Comparison of ENCODE assay signal across 7 mouse cellular contexts in the genomic region with DNA sequence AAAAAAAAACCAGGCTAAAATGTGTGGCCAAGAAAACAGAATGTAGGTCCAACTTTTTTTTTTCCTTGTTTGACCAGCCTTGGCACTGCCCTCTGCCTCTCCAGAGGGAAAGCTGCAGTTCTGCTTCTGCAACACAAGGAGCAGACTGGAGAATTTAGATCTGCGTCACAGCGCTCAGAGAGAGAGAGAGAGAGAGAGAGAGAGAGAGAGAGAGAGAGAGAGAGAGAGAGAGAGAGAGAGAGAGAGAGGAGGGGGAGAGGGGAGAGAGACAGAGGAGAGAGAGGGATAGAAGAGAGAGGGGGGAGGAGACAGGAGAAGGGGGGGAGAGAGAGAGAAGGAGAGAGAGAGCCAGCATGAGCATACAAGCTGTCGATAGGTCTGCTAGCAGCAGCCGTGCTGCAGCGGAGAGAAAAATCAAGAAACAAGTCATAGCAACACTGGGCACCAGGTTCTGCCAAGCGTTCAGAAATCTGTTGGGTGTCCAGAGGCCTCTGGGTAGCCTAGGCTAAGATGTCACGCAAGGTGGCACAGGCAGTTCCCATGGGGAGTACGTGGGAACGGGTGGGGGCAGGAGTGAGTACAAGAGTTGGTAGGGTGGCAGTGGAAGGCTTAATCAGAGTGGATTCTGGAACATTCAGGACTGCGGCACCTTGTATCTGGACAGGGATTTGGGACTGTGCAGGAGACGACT.
A peak's percentile ranks its signal among the peaks of the same experiment; 100 is the strongest.
DNase-seq lines count a peak whose midpoint lies in the region; ATAC-seq and TF ChIP-seq lines count a peak whose summit lies in the region.

No protein-coding gene starts in this region.

- H3K4me3 ChIP-seq in intestine, embryonic 16.5 days (ENCODE audit: low read length) = no peak overlapping the region
- peak overlapping the region; percentile 85 for H3K4me3 ChIP-seq in olfactory bulb, adult 2 months (ENCODE audit: insufficient read depth, low read depth, low read length)

- peak; percentile 15; the same call in 1 of the 2 replicates for TF ChIP-seq CTCF in olfactory bulb, adult 2 months (IDR thresholded peaks at IDR 0.05; ENCODE audit: insufficient read depth, low read depth, low read length)

- H3K4me1 ChIP-seq in intestine, embryonic 16.5 days (ENCODE audit: control insufficient read depth, insufficient read depth, low read length) = peaks cover 4% of the 10 kb centered on the region; the same call in 1 of the 2 replicates
- peaks cover 14% of the 10 kb centered on the region for H3K4me1 ChIP-seq in olfactory bulb, adult 2 months (ENCODE audit: control insufficient read depth, insufficient read depth, low read length)

- WGBS in intestine, embryonic 16.5 days = 54% methylated on average over 11 of the region's 11 CpGs
- WGBS in olfactory bulb, adult 2 months = 6% methylated on average over 11 of the region's 11 CpGs

- no peaks in the 10 kb centered on the region for H3K36me3 ChIP-seq in intestine, embryonic 16.5 days (ENCODE audit: control insufficient read depth, insufficient read depth, low read length)

- no peak for TF ChIP-seq POLR2A in olfactory bulb, adult 2 months (IDR thresholded peaks at IDR 0.05; ENCODE audit: insufficient read depth, low read depth, low read length)

- H3K9me3 ChIP-seq in intestine, embryonic 16.5 days (ENCODE audit: control insufficient read depth, low read length) = no peaks in the 10 kb centered on the region

- no peak overlapping the region for H3K4me2 ChIP-seq in intestine, embryonic 16.5 days (ENCODE audit: low read depth, low read length)

- H3K27me3 ChIP-seq in intestine, embryonic 16.5 days (replicated peaks; ENCODE audit: control insufficient read depth, insufficient read depth, low read length) = no peaks in the 10 kb centered on the region

- no peak overlapping the region for H3K27ac ChIP-seq in intestine, embryonic 16.5 days (ENCODE audit: low read length)
- peak overlapping the region; percentile 99 for H3K27ac ChIP-seq in olfactory bulb, adult 2 months (ENCODE audit: insufficient read depth, low read depth, low read length)

- 0 out of 2 replicates have a peak, but pooled peaks have one; percentile 39 for ATAC-seq in intestine, embryonic 16.5 days

- peak; percentile 53 to 72 for DNase-seq in adrenal gland, adult 18-20 months (ENCODE audit: low spot score in 2 of 2)
- peak; percentile 73 for DNase-seq in cerebellum, adult 11 months
- peak; percentile 79 to 81 for DNase-seq in frontal cortex, postnatal 36 days (ENCODE audit: low spot score in 2 of 2)
- DNase-seq in left cerebral cortex, adult 8-10 months (ENCODE audit: low spot score in 2 of 2) = peak; percentile 73 to 77
- DNase-seq in thymus, postnatal 25 days = no peak

- H3K9ac ChIP-seq in intestine, embryonic 16.5 days (ENCODE audit: low read depth, low read length) = no peak overlapping the region
